Mouse (Mus musculus) lung, postnatal 4 days (tissue): ENCODE results near the gene Eno1.

Experiments
- DNase-seq, 2 experiments: peaks; one replicate each; pipeline ENCODE4 v3.0.0; 2021

The Eno1 gene

GRCm38 (mm10) chr4:150226818-150227688 lies 9.5 kb upstream of the Eno1 start:
- no peak for DNase-seq

- no peak for DNase-seq
Measured at GRCm38 (mm10) chr4:150228581-150229348, 7.8 kb upstream of the Eno1 start.

- no peak for DNase-seq
Measured at GRCm38 (mm10) chr4:150229747-150230390, 6.7 kb upstream of the Eno1 start.

- no peak for DNase-seq
Measured at GRCm38 (mm10) chr4:150230460-150231407, 5.8 kb upstream of the Eno1 start.

- no peak for DNase-seq
Measured at GRCm38 (mm10) chr4:150231871-150232270, 4.7 kb upstream of the Eno1 start.

- no peak for DNase-seq
Measured at GRCm38 (mm10) chr4:150234599-150235327, 1.8 kb upstream of the Eno1 start.

- no peak for DNase-seq
Measured at GRCm38 (mm10) chr4:150235585-150235984, 936 bp upstream of the Eno1 start.

GRCm38 (mm10) chr4:150236031-150236430 lies 490 bp upstream of the Eno1 start:
- DNase-seq = no peak

GRCm38 (mm10) chr4:150237636-150238361 lies 1.3 kb downstream of the Eno1 start:
- DNase-seq = peak in 1 of 2 experiments; percentile 36

- no peak for DNase-seq
Measured at GRCm38 (mm10) chr4:150238433-150239086, 2.0 kb downstream of the Eno1 start.

- no peak for DNase-seq
Measured at GRCm38 (mm10) chr4:150239087-150239480, 2.6 kb downstream of the Eno1 start.

GRCm38 (mm10) chr4:150239503-150239902 lies 3.0 kb downstream of the Eno1 start:
- no peak for DNase-seq

- peak; percentile 52 to 84 for DNase-seq
Measured at GRCm38 (mm10) chr4:150239951-150240368, 3.4 kb downstream of the Eno1 start.

- no peak for DNase-seq
Measured at GRCm38 (mm10) chr4:150240381-150240886, 3.9 kb downstream of the Eno1 start.

- no peak for DNase-seq
Measured at GRCm38 (mm10) chr4:150241708-150242107, 5.2 kb downstream of the Eno1 start.

- DNase-seq = no peak
Measured at GRCm38 (mm10) chr4:150242745-150243144, 6.2 kb downstream of the Eno1 start.

GRCm38 (mm10) chr4:150245876-150246275 lies 9.4 kb downstream of the Eno1 start:
- no peak for DNase-seq

GRCm38 (mm10) chr4:150248009-150248408 lies 11.5 kb downstream of the Eno1 start:
- peak; percentile 63 to 78 for DNase-seq

- DNase-seq = no peak
Measured at GRCm38 (mm10) chr4:150248917-150249316, 12.4 kb downstream of the Eno1 start.

- no peak for DNase-seq
Measured at GRCm38 (mm10) chr4:150249731-150250270, 13.3 kb downstream of the Eno1 start.
